Mouse (Mus musculus): ENCODE results near the gene Lef1. TPM values are rescaled to one million over a fixed set of nuclear protein-coding genes. Genes with fewer than 3 reads are reported as not detected.

Lef1 gene
- total RNA-seq, 2 experiments from 2014 or later, result 9.8 TPM

- DNase-seq, result no peak
Measured at GRCm38 (mm10) chr3:131190671-131191367, 80.5 kb downstream of the Lef1 start.

- DNase-seq, result no peak
Measured at GRCm38 (mm10) chr3:131191454-131191853, 81.2 kb downstream of the Lef1 start.

GRCm38 (mm10) chr3:131196050-131196449, 85.8 kb downstream of the Lef1 start:
- peak; percentile 14 for DNase-seq

GRCm38 (mm10) chr3:131196507-131197019, 86.3 kb downstream of the Lef1 start:
- no peak for DNase-seq

GRCm38 (mm10) chr3:131198991-131199390, 88.7 kb downstream of the Lef1 start:
- DNase-seq, result no peak

GRCm38 (mm10) chr3:131199590-131200288, 89.5 kb downstream of the Lef1 start:
- no peak for DNase-seq

GRCm38 (mm10) chr3:131202311-131202710, 92.0 kb downstream of the Lef1 start:
- no peak for DNase-seq

- DNase-seq, result no peak
Measured at GRCm38 (mm10) chr3:131207846-131208245, 97.6 kb downstream of the Lef1 start.

GRCm38 (mm10) chr3:131208265-131208891, 98.1 kb downstream of the Lef1 start:
- no peak for DNase-seq

- no peak for DNase-seq
Measured at GRCm38 (mm10) chr3:131212200-131212599, 101.9 kb downstream of the Lef1 start.

- DNase-seq, result no peak
Measured at GRCm38 (mm10) chr3:131214060-131214658, 103.9 kb downstream of the Lef1 start.

- DNase-seq, result peak; percentile 71
Measured at GRCm38 (mm10) chr3:131214841-131215240, 104.6 kb downstream of the Lef1 start.

GRCm38 (mm10) chr3:131218636-131219390, 108.5 kb downstream of the Lef1 start:
- DNase-seq, result no peak

- no peak for DNase-seq
Measured at GRCm38 (mm10) chr3:131228083-131228482, 117.8 kb downstream of the Lef1 start.

GRCm38 (mm10) chr3:131237061-131237460, 126.8 kb downstream of the Lef1 start:
- DNase-seq, result no peak

- DNase-seq, result peak; percentile 87
Measured at GRCm38 (mm10) chr3:131237785-131238633, 127.7 kb downstream of the Lef1 start.

- DNase-seq, result peak; percentile 83
Measured at GRCm38 (mm10) chr3:131245766-131246578, 135.7 kb downstream of the Lef1 start.

- peak; percentile 70 for DNase-seq
Measured at GRCm38 (mm10) chr3:131246579-131247046, 136.3 kb downstream of the Lef1 start.

GRCm38 (mm10) chr3:131247447-131247846, 137.2 kb downstream of the Lef1 start:
- DNase-seq, result no peak

- no peak for DNase-seq
Measured at GRCm38 (mm10) chr3:131247851-131248250, 137.6 kb downstream of the Lef1 start.
